Mouse (Mus musculus): ENCODE measurements around the gene Pde6g.

- no peak for TF ChIP-seq CTCF (IDR thresholded peaks at IDR 0.05 in 2 of 3, conservative IDR thresholded peaks at IDR 0.05 in 1 of 3; ENCODE audit: control insufficient read depth in 1 of 3, insufficient read depth in 1 of 3, low read depth in 2 of 3, low read length in 3 of 3, poor library complexity in 1 of 3, severe bottlenecking in 1 of 3)
- peak; percentile 45; the same call in 1 of the 2 replicates for TF ChIP-seq HCFC1 (IDR thresholded peaks at IDR 0.05; ENCODE audit: low read depth, low read length)
- no peak for TF ChIP-seq JUND (IDR thresholded peaks at IDR 0.05; ENCODE audit: low read depth, low read length)
- TF ChIP-seq EP300 (IDR thresholded peaks at IDR 0.05; ENCODE audit: low read depth in 1 of 2, low read length in 2 of 2): peak; percentile 81
- no peak for TF ChIP-seq CHD2 (IDR thresholded peaks at IDR 0.05; ENCODE audit: low read length)
- TF ChIP-seq POLR2AphosphoS5 (IDR thresholded peaks at IDR 0.05; ENCODE audit: borderline replicate concordance, low read depth, low read length): no peak
- TF ChIP-seq ZNF384 (IDR thresholded peaks at IDR 0.05; ENCODE audit: low read depth, low read length): peak; percentile 100
- no peak for TF ChIP-seq NRF1 (IDR thresholded peaks at IDR 0.05; ENCODE audit: insufficient read depth, low read depth, low read length, poor library complexity, severe bottlenecking)
- no peak for TF ChIP-seq POLR2A (IDR thresholded peaks at IDR 0.05; ENCODE audit: control insufficient read depth in 1 of 2, insufficient read depth in 1 of 2, low read depth in 1 of 2, low read length in 2 of 2, poor library complexity in 1 of 2)
- TF ChIP-seq USF2 (IDR thresholded peaks at IDR 0.05; ENCODE audit: borderline replicate concordance in 1 of 2, insufficient read depth in 1 of 2, low read depth in 1 of 2, low read length in 2 of 2): no peak
- no peak for TF ChIP-seq MAFK (IDR thresholded peaks at IDR 0.05; ENCODE audit: borderline replicate concordance, low read depth, low read length)
- no peak; the same call in 1 of the 2 replicates for TF ChIP-seq BHLHE40 (IDR thresholded peaks at IDR 0.05; ENCODE audit: borderline replicate concordance, low read depth, low read length)
- TF ChIP-seq RAD21 (IDR thresholded peaks at IDR 0.05; ENCODE audit: low read depth, low read length): no peak
- TF ChIP-seq GATA1 (IDR thresholded peaks at IDR 0.05; ENCODE audit: low read depth, low read length): peak; percentile 46; the same call in 1 of the 2 replicates
These were observed 48.5 kb downstream of the Pde6g start for GRCm38 (mm10) chr11:120404814-120405213.

All from MEL (cell line).